Mouse (Mus musculus) kidney, embryonic 15.5 days (tissue): ENCODE measurements around the gene C2cd4a. TPM values are rescaled to one million over a fixed set of nuclear protein-coding genes. Genes with fewer than 3 reads are reported as not detected.

ENCODE experiments used
- ATAC-seq: fragments of 200-750 bp; cut with Nextera tagmentation; replicated peaks from 2 replicates; pipeline ENCODE4 v1.8.0; 2017; ENCODE audit warnings: moderate TSS enrichment; ENCODE audit not compliant: low FRiP score
- H3K27ac ChIP-seq: fragments of 300-500 bp; sonication (generic); 2 replicates; pipeline ENCODE4 v1.5.1; 2015; ENCODE audit warnings: mild to moderate bottlenecking, inconsistent platforms
- H3K27me3 ChIP-seq: fragments of 300-500 bp; sonication (generic); 2 replicates; pipeline ENCODE4 v1.6.1; 2015; ENCODE audit warnings: inconsistent platforms
- H3K36me3 ChIP-seq: fragments of 300-500 bp; sonication (generic); 2 replicates; pipeline ENCODE4 v1.6.1; 2015; ENCODE audit warnings: inconsistent platforms
- H3K4me1 ChIP-seq: fragments of 300-500 bp; sonication (generic); 2 replicates; pipeline ENCODE4 v1.6.1; 2015; ENCODE audit warnings: inconsistent platforms
- H3K4me2 ChIP-seq: fragments of 300-500 bp; sonication (generic); 2 replicates; pipeline ENCODE4 v1.6.1; 2015; ENCODE audit warnings: moderate library complexity, mild to moderate bottlenecking, inconsistent platforms
- H3K4me3 ChIP-seq: fragments of 300-500 bp; sonication (generic); replicated peaks from 2 replicates; pipeline ENCODE4 v1.5.1; 2015; ENCODE audit warnings: mild to moderate bottlenecking, inconsistent platforms
- H3K9ac ChIP-seq: fragments of 300-500 bp; sonication (generic); 2 replicates; pipeline ENCODE4 v1.6.1; 2015; ENCODE audit warnings: mild to moderate bottlenecking, inconsistent platforms
- H3K9me3 ChIP-seq: fragments of 300-500 bp; sonication (generic); replicated peaks from 2 replicates; pipeline ENCODE4 v1.6.1; 2016; ENCODE audit warnings: inconsistent platforms
- WGBS: fragments of 180-500 bp; shearing (Covaris S2); methylation state at CpG from one replicate; pipeline ENCODE4 v1.1.7; 2015; ENCODE audit warnings: mixed read lengths; 5-methylcytosine and 5-hydroxymethylcytosine counted together
- polyA plus RNA-seq: library from polyadenylated mRNA; unstranded; fragments of >200 nt; fragmentation: Nextera tagmentation; extraction: Ambion mirVana; gene quantifications from 2 replicates; pipeline ENCODE4 v1.2.1, GENCODE M21; 2015

The C2cd4a gene
- polyA plus RNA-seq, 1 experiment from 2014 or later, result 1.6 TPM

- Histone ChIP-seq H3K27me3 (peaks cover 55% of the 10 kb centered on the region), H3K9me3 (0 out of 2 replicates have a peak, but pooled peaks cover under 1% of the 10 kb centered on the region), H3K36me3 (no peaks in the 10 kb centered on the region), H3K4me2 (peak overlapping the region; percentile 95), H3K4me1 (peaks cover 31% of the 10 kb centered on the region), H3K4me3 (peak overlapping the region; percentile 61), H3K9ac (peak overlapping the region; percentile 38), H3K27ac (no peak overlapping the region)
- ATAC-seq, result peak; percentile 89
- WGBS, result 2% methylated on average over 82 of the region's 84 CpGs
Measured at GRCm38 (mm10) chr9:67830411-67831358, 1.4 kb downstream of the C2cd4a start.

GRCm38 (mm10) chr9:67828182-67828581 is 3.9 kb downstream of the C2cd4a start:
- 12% methylated on average over 3 of the region's 3 CpGs for WGBS
- Histone ChIP-seq H3K4me3 (no peak overlapping the region), H3K27me3 (peaks cover 47% of the 10 kb centered on the region), H3K27ac (no peak overlapping the region), H3K36me3 (no peaks in the 10 kb centered on the region), H3K4me2 (no peak overlapping the region), H3K9ac (no peak overlapping the region), H3K4me1 (peaks cover 31% of the 10 kb centered on the region), H3K9me3 (0 out of 2 replicates have a peak, but pooled peaks cover 5% of the 10 kb centered on the region)
- ATAC-seq, result no peak

GRCm38 (mm10) chr9:67825527-67825926 is 6.6 kb downstream of the C2cd4a start:
- 87% methylated on average over 7 of the region's 7 CpGs for WGBS
- peaks cover 22% of the 10 kb centered on the region for H3K27me3 ChIP-seq
- no peak overlapping the region for H3K9ac ChIP-seq
- H3K27ac ChIP-seq, result no peak overlapping the region
- H3K4me1 ChIP-seq, result peaks cover 5% of the 10 kb centered on the region; the same call in 1 of the 2 replicates
- no peaks in the 10 kb centered on the region for H3K36me3 ChIP-seq
- 0 out of 2 replicates have a peak, but pooled peaks cover 5% of the 10 kb centered on the region for H3K9me3 ChIP-seq
- ATAC-seq, result no peak
- no peak overlapping the region for H3K4me2 ChIP-seq
- H3K4me3 ChIP-seq, result no peak overlapping the region

GRCm38 (mm10) chr9:67823131-67823530 is 9.0 kb downstream of the C2cd4a start:
- no peak for ATAC-seq
- H3K36me3 ChIP-seq, result no peaks in the 10 kb centered on the region
- 25% methylated on average over 5 of the region's 5 CpGs for WGBS
- no peak overlapping the region for H3K27ac ChIP-seq
- H3K4me2 ChIP-seq, result no peak overlapping the region
- no peak overlapping the region for H3K4me3 ChIP-seq
- no peak overlapping the region for H3K9ac ChIP-seq
- H3K4me1 ChIP-seq, result 0 out of 2 replicates have a peak, but pooled peaks cover 1% of the 10 kb centered on the region
- H3K27me3 ChIP-seq, result 0 out of 2 replicates have a peak, but pooled peaks cover 3% of the 10 kb centered on the region
- 0 out of 2 replicates have a peak, but pooled peaks cover 5% of the 10 kb centered on the region for H3K9me3 ChIP-seq

GRCm38 (mm10) chr9:67818668-67818950 is 13.5 kb downstream of the C2cd4a start:
- no peak overlapping the region for H3K9ac ChIP-seq
- no peak overlapping the region for H3K27ac ChIP-seq
- no peaks in the 10 kb centered on the region for H3K36me3 ChIP-seq
- peaks cover 17% of the 10 kb centered on the region for H3K4me1 ChIP-seq
- no peak; the same call in 1 of the 2 replicates for ATAC-seq
- 79% methylated on average over 4 of the region's 4 CpGs for WGBS
- H3K27me3 ChIP-seq, result no peaks in the 10 kb centered on the region
- no peaks in the 10 kb centered on the region for H3K9me3 ChIP-seq
- no peak overlapping the region for H3K4me3 ChIP-seq
- H3K4me2 ChIP-seq, result no peak overlapping the region

GRCm38 (mm10) chr9:67817898-67818667 is 14.0 kb downstream of the C2cd4a start:
- H3K27ac ChIP-seq, result peak overlapping the region; percentile 54
- no peak overlapping the region for H3K4me3 ChIP-seq
- WGBS, result 17% methylated on average over 10 of the region's 10 CpGs
- no peak overlapping the region for H3K9ac ChIP-seq
- H3K4me1 ChIP-seq, result peaks cover 20% of the 10 kb centered on the region
- ATAC-seq, result peak; percentile 47; the same call in 1 of the 2 replicates
- H3K9me3 ChIP-seq, result no peaks in the 10 kb centered on the region
- no peaks in the 10 kb centered on the region for H3K36me3 ChIP-seq
- no peaks in the 10 kb centered on the region for H3K27me3 ChIP-seq
- no peak overlapping the region for H3K4me2 ChIP-seq

GRCm38 (mm10) chr9:67816172-67816928 is 15.8 kb downstream of the C2cd4a start:
- no peaks in the 10 kb centered on the region for H3K36me3 ChIP-seq
- H3K4me1 ChIP-seq, result peaks cover 24% of the 10 kb centered on the region
- no peak overlapping the region for H3K9ac ChIP-seq
- H3K4me3 ChIP-seq, result no peak overlapping the region
- 64% methylated on average over 2 of the region's 2 CpGs for WGBS
- H3K27me3 ChIP-seq, result no peaks in the 10 kb centered on the region
- no peak overlapping the region for H3K4me2 ChIP-seq
- no peak for ATAC-seq
- H3K27ac ChIP-seq, result no peak overlapping the region
- H3K9me3 ChIP-seq, result no peaks in the 10 kb centered on the region

GRCm38 (mm10) chr9:67813665-67814337 is 18.3 kb downstream of the C2cd4a start:
- Histone ChIP-seq H3K9ac (no peak overlapping the region), H3K9me3 (no peaks in the 10 kb centered on the region), H3K4me2 (peak overlapping the region; percentile 43), H3K4me1 (peaks cover 26% of the 10 kb centered on the region), H3K4me3 (0 out of 2 replicates have a peak overlapping the region, but pooled peaks have one; percentile 5), H3K36me3 (no peaks in the 10 kb centered on the region), H3K27me3 (no peaks in the 10 kb centered on the region), H3K27ac (peak overlapping the region; percentile 70)
- peak; percentile 86 for ATAC-seq
- WGBS, result 4% methylated on average over 8 of the region's 8 CpGs

- Histone ChIP-seq H3K27ac (peak overlapping the region; percentile 70), H3K27me3 (no peaks in the 10 kb centered on the region), H3K4me2 (peak overlapping the region; percentile 43; the same call in 1 of the 2 replicates), H3K9ac (no peak overlapping the region), H3K9me3 (no peaks in the 10 kb centered on the region), H3K36me3 (no peaks in the 10 kb centered on the region), H3K4me1 (peaks cover 25% of the 10 kb centered on the region), H3K4me3 (no peak overlapping the region)
- 46% methylated on average over 4 of the region's 4 CpGs for WGBS
- no peak for ATAC-seq
Measured at GRCm38 (mm10) chr9:67813171-67813570, 19.0 kb downstream of the C2cd4a start.

- 75% methylated on average over 3 of the region's 3 CpGs for WGBS
- no peaks in the 10 kb centered on the region for H3K27me3 ChIP-seq
- no peak overlapping the region for H3K9ac ChIP-seq
- ATAC-seq, result no peak
- H3K4me1 ChIP-seq, result peaks cover 19% of the 10 kb centered on the region
- H3K27ac ChIP-seq, result no peak overlapping the region
- H3K36me3 ChIP-seq, result no peaks in the 10 kb centered on the region
- H3K4me2 ChIP-seq, result no peak overlapping the region
- no peak overlapping the region for H3K4me3 ChIP-seq
- no peaks in the 10 kb centered on the region for H3K9me3 ChIP-seq
Measured at GRCm38 (mm10) chr9:67811116-67811515, 21.0 kb downstream of the C2cd4a start.

- Histone ChIP-seq H3K4me2 (no peak overlapping the region), H3K27ac (no peak overlapping the region), H3K9ac (no peak overlapping the region), H3K9me3 (no peaks in the 10 kb centered on the region), H3K4me3 (no peak overlapping the region), H3K36me3 (no peaks in the 10 kb centered on the region), H3K4me1 (peaks cover 19% of the 10 kb centered on the region), H3K27me3 (no peaks in the 10 kb centered on the region)
- WGBS, result 60% methylated on average over 6 of the region's 6 CpGs
- no peak for ATAC-seq
Measured at GRCm38 (mm10) chr9:67810527-67810926, 21.6 kb downstream of the C2cd4a start.
